Mouse (Mus musculus): Measurements from ENCODE around the gene Syne1. TPM values are rescaled to one million over a fixed set of nuclear protein-coding genes. Genes with fewer than 3 reads are reported as not detected.

The Syne1 gene
- polyA plus RNA-seq, 1 experiment: 4.3 TPM

Other genes with a start within 250 kb of the Syne1 start
- 0.76 and 0.97 TPM in 2 replicates for gene Myct1, start 42.3 kb upstream of the Syne1 start, polyA plus RNA-seq (2012; rRNA removed)
- gene Vip, start 87.7 kb upstream of the Syne1 start, polyA plus RNA-seq (2012; rRNA removed): 27.5 and 41.0 TPM in 2 replicates